Mouse (Mus musculus) cerebellum, postnatal 25 days (tissue): ENCODE data around the gene Mindy4b-ps.
A peak's percentile ranks its signal among the peaks of the same experiment; 100 is the strongest.

ENCODE experiments used
- DNase-seq, 2 experiments: peaks; one replicate each; pipeline ENCODE4 v3.0.0; 2021; ENCODE audit warnings: mixed read lengths in 2 of 2

The Mindy4b-ps gene

DNA sequence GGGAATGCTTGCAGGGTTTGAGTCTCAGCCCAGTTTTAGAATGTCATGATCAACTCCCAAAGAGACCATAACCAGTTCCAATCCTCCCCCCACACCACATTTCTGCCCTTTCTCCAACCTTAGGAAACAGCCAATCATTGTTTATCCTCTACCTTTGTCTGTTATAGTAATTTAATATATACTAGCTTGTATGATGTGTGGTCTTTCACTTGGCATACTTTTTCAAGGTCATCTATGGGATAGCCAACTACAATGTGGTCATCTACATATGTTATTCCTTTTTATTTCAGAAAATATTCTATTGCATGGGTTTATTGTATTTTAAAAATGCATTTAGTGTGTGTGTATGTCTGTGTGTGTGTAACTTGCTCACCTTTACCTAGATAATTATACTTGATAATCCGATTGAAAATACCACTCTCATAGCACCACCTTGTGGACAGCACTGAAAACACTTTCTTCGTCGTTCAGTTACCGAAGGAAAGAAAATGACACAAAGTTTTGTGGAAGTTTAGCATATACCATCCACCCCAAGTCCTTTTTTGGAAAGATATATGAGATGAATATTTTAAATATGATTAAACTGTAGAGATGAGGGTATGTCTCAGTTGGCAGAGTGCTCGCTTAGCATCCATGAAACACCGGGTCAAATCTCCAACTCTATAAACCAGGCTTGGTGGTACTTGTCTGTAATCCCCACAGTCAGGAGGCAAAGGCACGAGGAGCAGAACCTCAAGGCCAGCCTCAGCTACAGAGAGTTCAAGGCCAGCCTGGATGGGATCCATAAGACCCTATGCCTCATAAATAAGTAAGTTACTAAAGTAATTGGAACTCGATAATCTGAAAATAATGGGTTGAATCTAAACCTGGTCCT lies 37.7 kb downstream of the Mindy4b-ps start:
- peak; percentile 42 to 75 for DNase-seq

- DNase-seq = no peak
These were observed 38.4 kb downstream of the Mindy4b-ps start for GRCm38 (mm10) chr3:58783602-58784218.

- no peak for DNase-seq
These were observed 65.7 kb downstream of the Mindy4b-ps start for GRCm38 (mm10) chr3:58756429-58756828.

GRCm38 (mm10) chr3:58755769-58756168 lies 66.3 kb downstream of the Mindy4b-ps start:
- no peak for DNase-seq

GRCm38 (mm10) chr3:58754361-58754760 lies 67.8 kb downstream of the Mindy4b-ps start:
- peak in 1 of 2 experiments; percentile 31 for DNase-seq

GRCm38 (mm10) chr3:58751818-58752620 lies 70.1 kb downstream of the Mindy4b-ps start:
- peak; percentile 78 to 81 for DNase-seq

DNA sequence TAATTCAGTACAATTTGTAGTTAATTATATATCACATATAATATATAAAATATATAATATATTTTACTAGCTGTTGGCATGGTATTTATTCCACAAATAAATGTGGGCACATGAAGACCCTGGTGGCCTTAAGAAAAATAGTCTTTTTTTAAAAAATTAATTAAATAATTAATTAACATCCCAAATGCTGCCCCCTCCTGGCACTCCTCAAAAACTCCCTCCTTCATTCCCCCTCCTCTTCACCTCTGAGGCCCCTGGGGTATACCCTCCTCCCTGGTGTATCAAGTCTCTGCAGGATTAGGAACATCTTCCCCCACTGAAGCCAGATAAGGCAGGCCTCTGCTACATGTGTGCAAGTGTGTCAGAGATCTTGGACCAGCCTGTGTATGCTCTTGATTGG lies 73.4 kb downstream of the Mindy4b-ps start:
- no peak for DNase-seq

DNA sequence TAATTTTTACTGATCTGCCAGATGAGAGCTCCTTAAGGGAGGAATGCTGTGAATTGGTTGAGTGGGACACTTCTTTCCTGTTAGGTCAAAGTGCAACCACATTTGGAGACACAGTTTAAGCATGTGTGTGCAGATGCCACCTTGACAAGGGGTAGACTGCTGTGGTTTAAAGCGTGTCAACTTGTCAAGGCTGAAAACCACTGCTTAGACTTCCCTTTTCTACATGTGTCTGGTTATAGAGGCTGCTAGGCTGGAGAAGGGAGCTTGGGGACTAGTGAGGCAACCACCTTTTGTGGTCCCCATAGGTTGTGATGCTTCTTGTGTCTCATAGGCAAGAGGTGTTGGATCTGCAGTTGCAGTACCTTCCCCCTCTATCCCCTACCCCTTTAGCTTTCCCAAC lies 74.2 kb downstream of the Mindy4b-ps start:
- no peak for DNase-seq

DNA sequence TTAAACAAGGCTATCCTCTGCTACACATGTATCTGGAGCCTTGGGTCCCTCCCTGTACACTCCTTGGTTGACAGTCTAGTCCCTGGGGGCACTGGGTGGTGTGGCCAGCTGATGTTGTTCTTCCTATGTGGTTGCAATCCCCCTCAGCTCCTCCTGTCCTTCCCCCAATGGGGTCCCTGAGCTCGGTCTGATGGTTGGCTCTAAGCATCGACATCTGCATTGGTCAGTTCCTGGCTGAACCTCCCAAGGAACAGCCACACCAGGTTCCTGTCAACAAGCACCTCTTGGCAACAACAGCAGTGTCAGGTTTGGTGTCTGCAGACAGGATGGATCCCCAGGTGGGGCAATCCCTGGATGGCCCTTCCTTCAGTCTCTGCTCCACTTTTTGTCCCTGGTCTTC lies 82.6 kb downstream of the Mindy4b-ps start:
- DNase-seq = no peak
